Mouse (Mus musculus) urinary bladder, adult 2 months (tissue): ENCODE results near the gene Uts2. TPM values are rescaled to one million over a fixed set of nuclear protein-coding genes. Genes with fewer than 3 reads are reported as not detected.
"Not testable (repeated sequence)": the region's sequence is repeated elsewhere in the genome, so short reads cannot be mapped to it uniquely, and the experiment has no call there.

Experiments
- DNase-seq: peaks from one replicate; pipeline ENCODE4 v3.0.0; 2022; ENCODE audit warnings: low spot score
- polyA plus RNA-seq: library from polyadenylated mRNA; depleted of rRNA; stranded (reverse); fragments of >200 nt; gene quantifications from 2 replicates; pipeline ENCODE4 v1.2.3, GENCODE M21; 2012; rRNA removed

Uts2 gene
- polyA plus RNA-seq, 1 experiment = not detected

- DNase-seq = no peak
Observed at GRCm38 (mm10) chr4:151015946-151016345, 19.0 kb downstream of the Uts2 start.

- DNase-seq = not testable (repeated sequence)
Observed at GRCm38 (mm10) chr4:151017356-151017755, 20.5 kb downstream of the Uts2 start.

GRCm38 (mm10) chr4:151024152-151024551 is 27.3 kb downstream of the Uts2 start:
- no peak for DNase-seq

GRCm38 (mm10) chr4:151027001-151027400 is 30.1 kb downstream of the Uts2 start:
- DNase-seq = no peak

- no peak for DNase-seq
Observed at GRCm38 (mm10) chr4:151036521-151036920, 39.6 kb downstream of the Uts2 start.

- DNase-seq = no peak
Observed at GRCm38 (mm10) chr4:151037800-151038199, 40.9 kb downstream of the Uts2 start.

- DNase-seq = no peak
Observed at GRCm38 (mm10) chr4:151041506-151041905, 44.6 kb downstream of the Uts2 start.

GRCm38 (mm10) chr4:151043281-151043680 is 46.4 kb downstream of the Uts2 start:
- no peak for DNase-seq

GRCm38 (mm10) chr4:151044037-151044943 is 47.4 kb downstream of the Uts2 start, which contains the start of gene Per3:
TSS of gene Per3 (minus strand) at chr4:151044665.
- peak; percentile 96 for DNase-seq

GRCm38 (mm10) chr4:151044944-151045570 is 48.2 kb downstream of the Uts2 start:
- no peak for DNase-seq

- DNase-seq = no peak
Observed at GRCm38 (mm10) chr4:151046524-151046923, 49.6 kb downstream of the Uts2 start.

- DNase-seq = no peak
Observed at GRCm38 (mm10) chr4:151051162-151051561, 54.3 kb downstream of the Uts2 start.

Other genes starting within 250 kb of the Uts2 start
- 29.8 and 36.1 TPM in 2 replicates for gene Errfi1, start 143.2 kb upstream of the Uts2 start, polyA plus RNA-seq
- 308 and 318 TPM in 2 replicates for gene Park7, start 82.7 kb upstream of the Uts2 start, polyA plus RNA-seq
- 0.69 and 1.3 TPM in 2 replicates for gene Tnfrsf9, start 82.5 kb upstream of the Uts2 start, polyA plus RNA-seq
- 66.9 and 67.9 TPM in 2 replicates for gene Per3, start 47.6 kb downstream of the Uts2 start, polyA plus RNA-seq
- gene Vamp3, start 60.9 kb downstream of the Uts2 start, polyA plus RNA-seq = 77.7 and 78.5 TPM in 2 replicates
- gene Gm13090, start 92.5 kb downstream of the Uts2 start, polyA plus RNA-seq = not detected in 2 replicates